Mouse (Mus musculus): Measurements from ENCODE around the gene Krt13. TPM values are rescaled to one million over a fixed set of nuclear protein-coding genes. Genes with fewer than 3 reads are reported as not detected.

Krt13 gene
- polyA plus RNA-seq, 1 experiment from 2014 or later = not detected

DNA sequence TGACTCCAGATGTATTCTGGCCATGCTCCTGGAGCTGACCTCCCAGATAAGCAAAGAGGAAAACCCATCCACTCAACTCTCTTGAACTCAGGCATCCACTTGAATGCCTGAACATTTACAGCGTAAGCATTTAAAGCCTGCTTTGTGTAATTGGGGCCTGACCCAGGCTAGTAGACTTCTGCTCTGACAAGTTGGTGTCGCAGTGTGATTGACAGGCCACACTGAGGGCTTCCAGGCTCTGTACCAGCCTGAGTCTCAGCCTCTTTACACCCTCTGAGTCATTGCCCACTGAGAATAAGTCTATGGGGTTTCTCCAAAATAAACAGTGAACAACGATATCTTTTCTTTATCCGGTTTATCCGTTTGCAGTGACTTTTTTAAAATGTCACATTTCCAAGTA lies 1.0 kb downstream of the Krt13 start:
- no peak for DNase-seq
- H3K36me3 ChIP-seq (replicated peaks; ENCODE audit: insufficient read depth, low read length) = no peaks in the 10 kb centered on the region
- ATAC-seq = no peak
- no peaks in the 10 kb centered on the region for H3K9me3 ChIP-seq (ENCODE audit: low read length)
- no peak overlapping the region for H3K27ac ChIP-seq (ENCODE audit: low read depth)
- no peak overlapping the region for H3K4me2 ChIP-seq (ENCODE audit: low read depth, low read length)
- no peaks in the 10 kb centered on the region for H3K4me1 ChIP-seq (ENCODE audit: insufficient read depth)
- H3K4me3 ChIP-seq (ENCODE audit: low read depth, low read length) = no peak overlapping the region
- H3K9ac ChIP-seq (replicated peaks) = no peak overlapping the region
- H3K27me3 ChIP-seq (ENCODE audit: insufficient read depth, low read length) = no peaks in the 10 kb centered on the region
- 78% methylated on average over 5 of the region's 5 CpGs for WGBS (ENCODE audit: insufficient replicate concordance)
- no peak for TF ChIP-seq CTCF (IDR thresholded peaks at IDR 0.05; ENCODE audit: low read depth)
- no peak for TF ChIP-seq EP300 (IDR thresholded peaks at IDR 0.05; ENCODE audit: low read depth)

DNA sequence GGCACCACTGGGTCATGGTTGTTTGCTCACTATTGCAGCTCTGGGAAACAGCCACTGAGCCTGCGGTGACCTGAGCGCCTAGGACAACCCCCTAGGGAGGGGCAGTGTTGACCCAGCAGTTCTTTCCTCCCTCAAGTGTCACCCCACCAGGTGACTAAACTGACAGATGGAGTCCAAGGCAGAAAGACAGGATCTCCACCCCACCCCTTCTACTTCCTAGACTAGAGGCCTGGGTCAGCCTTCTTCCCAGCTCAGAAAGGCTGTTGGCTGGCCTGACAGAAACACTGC lies 7.7 kb downstream of the Krt13 start:
- Histone ChIP-seq H3K9ac (replicated peaks) (no peak overlapping the region), H3K36me3 (replicated peaks; ENCODE audit: insufficient read depth, low read length) (no peaks in the 10 kb centered on the region), H3K4me2 (ENCODE audit: low read depth, low read length) (no peak overlapping the region), H3K4me3 (ENCODE audit: low read depth, low read length) (no peak overlapping the region), H3K27ac (ENCODE audit: low read depth) (no peak overlapping the region), H3K4me1 (ENCODE audit: insufficient read depth) (no peaks in the 10 kb centered on the region), H3K27me3 (ENCODE audit: insufficient read depth, low read length) (no peaks in the 10 kb centered on the region), H3K9me3 (ENCODE audit: low read length) (no peaks in the 10 kb centered on the region)
- ATAC-seq = no peak
- 60% methylated on average over 2 of the region's 2 CpGs for WGBS (ENCODE audit: insufficient replicate concordance)
- DNase-seq = no peak
- TF ChIP-seq CTCF (IDR thresholded peaks at IDR 0.05; ENCODE audit: low read depth) (no peak), EP300 (IDR thresholded peaks at IDR 0.05; ENCODE audit: low read depth) (no peak)

DNA sequence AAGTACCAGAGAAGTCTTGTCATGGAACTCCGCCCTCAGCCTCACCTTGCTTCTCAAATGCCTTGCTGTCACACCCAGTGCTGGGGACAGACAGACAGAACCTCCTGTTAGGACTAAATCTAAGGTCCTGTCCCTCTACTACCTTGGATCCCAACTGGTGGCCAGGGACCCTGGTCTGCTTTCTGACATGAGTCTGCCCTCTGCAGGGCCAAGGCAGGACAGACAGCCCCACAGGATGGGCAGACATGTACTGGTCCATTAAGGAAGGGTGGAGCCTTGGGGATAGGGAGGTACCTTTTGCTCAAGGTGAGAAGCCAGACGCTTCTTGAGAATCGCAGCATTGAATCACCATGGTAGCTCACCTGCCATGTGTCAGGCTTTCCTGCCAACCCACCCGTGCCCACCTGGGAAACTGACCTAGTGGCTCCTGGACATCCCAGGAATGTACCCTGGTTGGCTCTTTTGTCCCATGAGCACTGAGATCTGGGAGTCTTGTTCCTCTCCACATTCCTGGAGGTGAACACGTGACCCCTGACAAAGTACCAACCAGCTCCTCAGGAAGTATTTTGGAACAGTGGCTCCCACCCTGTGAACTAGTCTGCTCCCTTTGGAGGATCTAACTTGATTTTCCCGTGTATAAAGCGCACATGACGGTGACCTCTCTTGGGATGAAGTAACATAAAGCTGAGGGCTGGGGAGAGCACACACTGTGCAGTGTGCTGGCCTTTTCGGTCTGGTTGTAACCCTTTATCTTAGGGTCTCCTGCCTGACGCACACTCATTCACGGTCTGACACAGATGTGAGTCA lies 8.2 kb downstream of the Krt13 start:
- Histone ChIP-seq H3K27me3 (ENCODE audit: insufficient read depth, low read length) (no peaks in the 10 kb centered on the region), H3K36me3 (replicated peaks; ENCODE audit: insufficient read depth, low read length) (no peaks in the 10 kb centered on the region), H3K4me2 (ENCODE audit: low read depth, low read length) (no peak overlapping the region), H3K4me3 (ENCODE audit: low read depth, low read length) (no peak overlapping the region), H3K4me1 (ENCODE audit: insufficient read depth) (no peaks in the 10 kb centered on the region), H3K9ac (replicated peaks) (no peak overlapping the region), H3K27ac (ENCODE audit: low read depth) (no peak overlapping the region), H3K9me3 (ENCODE audit: low read length) (no peaks in the 10 kb centered on the region)
- no peak for TF ChIP-seq EP300 (IDR thresholded peaks at IDR 0.05; ENCODE audit: low read depth)
- no peak for TF ChIP-seq CTCF (IDR thresholded peaks at IDR 0.05; ENCODE audit: low read depth)
- ATAC-seq (no peak), DNase-seq (no peak)
- 68% methylated on average over 11 of the region's 11 CpGs for WGBS (ENCODE audit: insufficient replicate concordance)

DNA sequence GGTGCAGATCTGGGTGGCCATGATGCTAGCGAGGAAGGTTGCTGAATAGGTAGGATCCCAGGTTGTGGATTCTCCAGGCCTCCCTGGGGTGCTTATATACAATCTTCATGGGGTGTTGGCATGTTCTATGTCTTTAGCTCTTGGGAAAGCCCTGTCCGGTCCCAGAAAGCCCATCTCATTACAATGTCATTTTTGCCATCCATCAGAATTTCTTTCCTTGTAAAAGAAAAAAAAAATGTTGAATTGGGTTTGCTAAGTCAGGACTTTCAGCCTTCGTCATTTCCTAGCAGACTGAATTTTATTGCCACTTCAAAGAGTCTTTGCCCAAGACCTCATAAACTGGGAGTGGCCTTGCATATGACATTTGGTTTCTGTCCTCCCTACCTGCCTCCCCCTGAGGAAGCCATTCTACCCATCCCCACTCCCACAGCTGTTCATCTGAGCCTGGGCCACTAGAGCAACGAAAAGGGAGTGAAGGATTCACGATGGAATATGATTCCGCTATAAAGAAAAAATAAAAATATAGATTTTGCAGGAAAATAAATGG lies 15.7 kb downstream of the Krt13 start, which contains the start of gene Krt36:
Gene Krt36, minus strand, starts transcription at position 51 of the 547 bp plus-strand sequence.
- no peaks in the 10 kb centered on the region for H3K27me3 ChIP-seq (ENCODE audit: insufficient read depth, low read length)
- H3K4me3 ChIP-seq (ENCODE audit: low read depth, low read length) = no peak within 1 kb of the TSS
- no peaks in the 10 kb centered on the region for H3K9me3 ChIP-seq (ENCODE audit: low read length)
- TF ChIP-seq CTCF (IDR thresholded peaks at IDR 0.05; ENCODE audit: low read depth) (no peak), EP300 (IDR thresholded peaks at IDR 0.05; ENCODE audit: low read depth) (no peak)
- ATAC-seq = no peak
- no peaks in the 10 kb centered on the region for H3K4me1 ChIP-seq (ENCODE audit: insufficient read depth)
- no peak for DNase-seq
- H3K4me2 ChIP-seq (ENCODE audit: low read depth, low read length) = no peak within 1 kb of the TSS
- no peak within 1 kb of the TSS for H3K27ac ChIP-seq (ENCODE audit: low read depth)
- no peaks in the 10 kb centered on the region for H3K36me3 ChIP-seq (replicated peaks; ENCODE audit: insufficient read depth, low read length)
- H3K9ac ChIP-seq (replicated peaks) = no peak within 1 kb of the TSS
- WGBS (ENCODE audit: insufficient replicate concordance) = 75% methylated on average over 6 of the region's 6 CpGs

DNA sequence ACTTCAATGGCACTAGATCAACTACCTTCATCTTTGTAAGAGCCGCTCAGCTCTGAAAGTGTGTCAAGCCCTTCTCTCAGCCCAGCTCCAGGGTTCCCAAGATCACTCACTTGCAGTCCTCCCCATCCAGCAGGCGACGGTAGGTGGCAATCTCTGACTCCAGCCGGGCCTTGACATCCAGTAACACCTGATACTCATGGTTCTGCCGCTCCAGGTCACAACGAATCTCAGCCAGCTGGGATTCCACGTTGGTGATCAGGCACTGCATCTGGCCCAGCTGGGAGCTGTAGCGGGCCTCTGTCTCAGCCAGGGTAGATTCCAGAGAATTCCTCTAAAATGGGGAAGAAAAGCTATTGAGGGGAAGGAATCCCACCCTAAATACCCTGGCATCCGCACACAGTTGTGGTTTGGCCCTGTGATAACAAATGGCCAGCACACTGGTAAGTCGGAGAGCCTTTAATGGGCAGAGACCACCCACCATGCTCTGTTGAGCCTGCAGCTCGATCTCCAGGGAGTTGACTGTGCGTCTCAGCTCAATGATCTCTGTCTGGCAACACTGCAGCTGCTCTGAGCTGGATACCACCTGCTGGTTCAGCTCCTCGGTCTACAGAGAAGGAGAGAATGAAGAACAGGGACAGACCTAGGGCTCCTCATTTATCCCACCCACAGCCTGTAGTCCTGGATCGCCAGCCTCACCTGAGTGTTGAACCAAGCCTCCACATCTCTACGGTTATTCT lies 18.5 kb downstream of the Krt13 start:
- Histone ChIP-seq H3K4me3 (ENCODE audit: low read depth, low read length) (no peak overlapping the region), H3K27ac (ENCODE audit: low read depth) (no peak overlapping the region), H3K4me1 (ENCODE audit: insufficient read depth) (no peaks in the 10 kb centered on the region), H3K9ac (replicated peaks) (no peak overlapping the region), H3K36me3 (replicated peaks; ENCODE audit: insufficient read depth, low read length) (no peaks in the 10 kb centered on the region), H3K4me2 (ENCODE audit: low read depth, low read length) (no peak overlapping the region), H3K9me3 (ENCODE audit: low read length) (no peaks in the 10 kb centered on the region), H3K27me3 (ENCODE audit: insufficient read depth, low read length) (no peaks in the 10 kb centered on the region)
- WGBS (ENCODE audit: insufficient replicate concordance) = 63% methylated on average over 15 of the region's 15 CpGs
- ATAC-seq = no peak
- TF ChIP-seq CTCF (IDR thresholded peaks at IDR 0.05; ENCODE audit: low read depth) (no peak), EP300 (IDR thresholded peaks at IDR 0.05; ENCODE audit: low read depth) (no peak)
- no peak for DNase-seq

DNA sequence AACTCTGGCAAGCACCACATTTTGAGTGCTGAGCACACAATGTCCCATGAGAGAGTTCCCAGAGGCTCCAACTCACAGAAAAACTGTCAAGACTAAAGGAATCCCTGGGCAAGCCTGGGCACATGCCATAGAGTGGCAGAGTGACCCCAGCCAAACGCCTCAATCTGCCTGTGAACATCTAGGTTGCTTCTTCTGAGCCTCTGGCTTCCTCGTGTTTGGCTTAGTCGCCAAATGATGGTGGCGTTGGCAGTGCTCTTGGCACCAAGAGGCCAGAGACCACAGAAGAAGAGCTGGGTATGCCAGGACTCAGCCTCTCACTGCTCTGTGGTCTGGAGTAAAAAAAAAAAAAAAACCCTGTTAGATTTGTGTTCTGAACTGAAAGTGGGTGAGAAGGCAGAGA lies 21.0 kb downstream of the Krt13 start:
- WGBS (ENCODE audit: insufficient replicate concordance) = 74% methylated on average over 4 of the region's 4 CpGs
- no peaks in the 10 kb centered on the region for H3K9me3 ChIP-seq (ENCODE audit: low read length)
- H3K27me3 ChIP-seq (ENCODE audit: insufficient read depth, low read length) = no peaks in the 10 kb centered on the region
- H3K4me1 ChIP-seq (ENCODE audit: insufficient read depth) = no peaks in the 10 kb centered on the region
- H3K36me3 ChIP-seq (replicated peaks; ENCODE audit: insufficient read depth, low read length) = no peaks in the 10 kb centered on the region
- H3K4me2 ChIP-seq (ENCODE audit: low read depth, low read length) = no peak overlapping the region
- no peak for ATAC-seq
- no peak overlapping the region for H3K27ac ChIP-seq (ENCODE audit: low read depth)
- H3K9ac ChIP-seq (replicated peaks) = no peak overlapping the region
- DNase-seq = no peak
- no peak for TF ChIP-seq CTCF (IDR thresholded peaks at IDR 0.05; ENCODE audit: low read depth)
- no peak for TF ChIP-seq EP300 (IDR thresholded peaks at IDR 0.05; ENCODE audit: low read depth)
- H3K4me3 ChIP-seq (ENCODE audit: low read depth, low read length) = no peak overlapping the region
